Mouse (Mus musculus): ENCODE results near the gene Grm7. TPM values are rescaled to one million over a fixed set of nuclear protein-coding genes. Genes with fewer than 3 reads are reported as not detected.

The Grm7 gene
- total and polyA plus RNA-seq, 2 experiments from 2014 or later: 0.03 TPM; not detected in 1

DNA sequence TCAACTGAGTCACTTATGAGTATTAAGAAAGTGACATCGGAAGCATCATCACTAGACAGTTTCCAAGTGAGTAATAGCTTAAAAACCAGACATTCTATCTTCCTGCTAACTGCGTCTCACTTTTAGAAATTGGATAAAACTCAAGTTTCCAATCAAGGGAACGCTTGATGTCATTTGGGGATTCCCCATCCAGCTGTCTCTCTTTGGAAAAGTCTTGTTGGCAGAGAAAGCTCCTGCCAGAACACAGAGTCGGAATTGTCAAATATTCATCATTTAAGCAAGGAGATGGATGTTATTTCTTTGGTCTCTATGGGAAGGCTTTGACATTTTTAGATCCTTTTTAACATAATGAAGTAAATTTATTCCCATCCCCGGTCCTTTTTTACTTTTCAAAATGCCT, 336.6 kb downstream of the Grm7 start:
- WGBS: 63% methylated on average over 5 of the region's 5 CpGs
- H3K27ac ChIP-seq (ENCODE audit: low read depth): no peak overlapping the region
- TF ChIP-seq CTCF (IDR thresholded peaks at IDR 0.05; ENCODE audit: low read depth): no peak
- TF ChIP-seq EP300 (IDR thresholded peaks at IDR 0.05; ENCODE audit: low read depth): no peak
- H3K9me3 ChIP-seq (replicated peaks; ENCODE audit: control insufficient read depth, low read length): no peaks in the 10 kb centered on the region
- ATAC-seq (ENCODE audit: insufficient read depth, low read depth) (no peak), DNase-seq (ENCODE audit: low spot score) (no peak)
- H3K36me3 ChIP-seq (replicated peaks; ENCODE audit: control insufficient read depth, insufficient read depth, low read length): no peaks in the 10 kb centered on the region
- no peak overlapping the region for H3K4me3 ChIP-seq (ENCODE audit: low read depth, low read length)
- H3K27me3 ChIP-seq (ENCODE audit: control insufficient read depth, insufficient read depth, low read length): no peaks in the 10 kb centered on the region
- H3K9ac ChIP-seq (replicated peaks; ENCODE audit: low read depth, low read length): no peak overlapping the region
- H3K4me1 ChIP-seq (ENCODE audit: control insufficient read depth, insufficient read depth): no peaks in the 10 kb centered on the region
- H3K4me2 ChIP-seq (ENCODE audit: low read depth, low read length): no peak overlapping the region

DNA sequence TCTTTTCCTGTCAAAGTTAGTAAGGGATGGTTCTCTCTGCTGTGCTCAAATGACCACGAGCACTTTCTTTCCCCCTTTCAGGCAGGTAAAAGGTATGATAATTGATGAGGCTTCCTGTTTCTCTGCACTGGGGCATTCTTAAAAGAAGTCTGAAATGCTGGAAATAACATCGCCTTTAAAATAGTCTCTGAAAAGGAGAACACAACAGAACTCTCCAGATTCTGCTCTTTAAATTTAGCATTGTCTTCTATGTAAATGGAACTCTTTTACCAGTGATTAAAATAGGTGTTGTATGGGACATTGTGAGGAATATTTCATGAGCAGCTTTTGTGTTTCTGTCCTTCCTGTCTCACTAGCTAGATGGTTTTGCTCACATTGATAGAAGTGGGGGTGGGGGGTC, 393.7 kb downstream of the Grm7 start:
- Histone ChIP-seq H3K9ac (replicated peaks; ENCODE audit: low read depth, low read length) (no peak overlapping the region), H3K4me3 (ENCODE audit: low read depth, low read length) (no peak overlapping the region), H3K27ac (ENCODE audit: low read depth) (no peak overlapping the region), H3K9me3 (replicated peaks; ENCODE audit: control insufficient read depth, low read length) (no peaks in the 10 kb centered on the region), H3K36me3 (replicated peaks; ENCODE audit: control insufficient read depth, insufficient read depth, low read length) (no peaks in the 10 kb centered on the region), H3K4me2 (ENCODE audit: low read depth, low read length) (no peak overlapping the region), H3K27me3 (ENCODE audit: control insufficient read depth, insufficient read depth, low read length) (no peaks in the 10 kb centered on the region), H3K4me1 (ENCODE audit: control insufficient read depth, insufficient read depth) (no peaks in the 10 kb centered on the region)
- DNase-seq (ENCODE audit: low spot score): no peak
- whole genome bisulfite sequencing: 45% methylated on average over 2 of the region's 2 CpGs
- no peak for ATAC-seq (ENCODE audit: insufficient read depth, low read depth)
- TF ChIP-seq CTCF (IDR thresholded peaks at IDR 0.05; ENCODE audit: low read depth): no peak
- no peak for TF ChIP-seq EP300 (IDR thresholded peaks at IDR 0.05; ENCODE audit: low read depth)

DNA sequence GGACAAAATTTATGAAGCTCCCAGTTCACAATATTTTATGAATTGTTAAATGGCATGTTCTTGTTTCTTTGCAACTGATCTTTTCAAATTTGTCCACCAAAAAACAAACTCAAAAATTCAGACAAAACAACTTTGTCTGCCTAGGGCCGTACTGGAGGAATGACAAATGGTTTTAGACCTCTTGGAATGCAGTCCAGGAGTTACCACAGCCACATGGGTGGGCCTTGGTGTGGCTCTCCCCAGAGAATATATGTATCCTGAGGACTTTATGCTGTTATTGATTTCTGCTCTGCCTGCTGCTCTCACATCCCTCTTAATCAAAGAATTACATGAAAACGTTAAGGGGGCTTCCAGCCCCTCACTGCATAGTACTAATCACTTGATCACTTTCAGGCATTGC, 400.5 kb downstream of the Grm7 start:
- TF ChIP-seq CTCF (IDR thresholded peaks at IDR 0.05; ENCODE audit: low read depth) (no peak), EP300 (IDR thresholded peaks at IDR 0.05; ENCODE audit: low read depth) (no peak)
- Histone ChIP-seq H3K27me3 (ENCODE audit: control insufficient read depth, insufficient read depth, low read length) (no peaks in the 10 kb centered on the region), H3K36me3 (replicated peaks; ENCODE audit: control insufficient read depth, insufficient read depth, low read length) (no peaks in the 10 kb centered on the region), H3K4me3 (ENCODE audit: low read depth, low read length) (no peak overlapping the region), H3K4me2 (ENCODE audit: low read depth, low read length) (no peak overlapping the region), H3K9me3 (replicated peaks; ENCODE audit: control insufficient read depth, low read length) (no peaks in the 10 kb centered on the region), H3K27ac (ENCODE audit: low read depth) (no peak overlapping the region), H3K9ac (replicated peaks; ENCODE audit: low read depth, low read length) (no peak overlapping the region), H3K4me1 (ENCODE audit: control insufficient read depth, insufficient read depth) (no peaks in the 10 kb centered on the region)
- WGBS: 38% methylated on average over 2 of the region's 2 CpGs
- DNase-seq (ENCODE audit: low spot score) (no peak), ATAC-seq (ENCODE audit: insufficient read depth, low read depth) (no peak)

DNA sequence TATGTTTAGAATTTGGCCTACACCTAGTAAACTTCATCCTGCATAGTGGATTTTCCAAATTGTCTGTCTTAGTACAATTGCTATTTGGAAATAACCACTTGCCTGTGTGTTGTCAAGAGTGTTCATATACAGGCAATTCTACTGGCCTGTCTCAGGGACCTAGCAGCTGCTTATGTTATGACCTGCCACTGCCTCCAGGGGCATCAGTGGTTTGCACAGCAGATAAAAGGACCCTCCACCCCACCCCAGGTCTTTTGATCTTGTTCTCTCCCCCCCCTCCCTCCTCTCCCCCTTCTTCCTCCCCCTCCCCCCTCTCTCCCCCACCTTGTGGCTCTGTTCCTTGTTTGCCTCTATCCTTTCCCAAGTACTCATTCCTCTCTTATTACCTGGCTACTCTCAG, 403.9 kb downstream of the Grm7 start:
- no peaks in the 10 kb centered on the region for H3K36me3 ChIP-seq (replicated peaks; ENCODE audit: control insufficient read depth, insufficient read depth, low read length)
- TF ChIP-seq CTCF (IDR thresholded peaks at IDR 0.05; ENCODE audit: low read depth) (no peak), EP300 (IDR thresholded peaks at IDR 0.05; ENCODE audit: low read depth) (no peak)

DNA sequence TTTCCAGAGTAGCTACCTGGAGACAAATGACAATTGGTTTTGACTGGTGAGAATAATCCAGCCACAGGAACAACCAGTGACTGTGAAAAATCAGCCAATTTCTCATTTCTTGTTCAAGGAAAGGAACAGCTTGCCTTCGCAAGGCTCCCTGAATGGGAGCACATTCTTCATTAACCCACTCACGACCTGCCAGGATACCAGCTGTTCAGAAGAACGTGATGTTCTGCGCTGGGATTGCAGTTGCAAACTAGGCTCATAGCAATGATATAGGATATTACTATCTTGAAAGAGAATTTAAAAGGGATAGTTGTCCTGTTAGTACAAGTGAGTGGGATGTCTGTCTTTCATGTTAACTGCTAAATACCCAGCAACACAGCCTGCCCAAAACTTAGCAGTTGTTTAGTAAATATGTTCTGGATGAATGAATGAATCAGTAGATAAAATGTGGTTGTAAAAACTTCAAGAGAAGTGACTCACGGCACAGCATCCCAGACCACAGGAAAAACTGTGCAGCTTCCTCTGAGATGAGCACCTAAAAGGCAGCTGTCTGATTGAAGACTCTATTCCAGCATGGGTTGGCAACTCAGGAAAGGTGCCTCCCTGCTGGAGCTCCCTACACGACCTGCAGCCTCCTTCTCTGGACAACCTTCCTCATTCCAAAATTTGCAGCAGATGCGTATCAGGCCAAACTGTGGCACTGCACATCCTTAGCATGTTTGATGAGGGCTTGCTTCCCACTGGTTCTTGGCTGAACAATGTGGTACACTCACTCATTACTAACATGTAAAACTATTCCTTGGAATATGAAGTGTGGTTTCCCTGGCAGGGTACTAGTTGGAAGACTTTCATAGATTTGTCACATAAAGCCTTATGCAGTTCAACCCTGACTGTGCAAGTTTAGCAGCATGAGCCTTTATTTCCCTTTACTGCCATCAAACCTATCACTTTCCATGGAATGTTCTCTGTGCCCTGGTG, 408.9 kb downstream of the Grm7 start:
- no peak overlapping the region for H3K9ac ChIP-seq (replicated peaks; ENCODE audit: low read depth, low read length)
- DNase-seq (ENCODE audit: low spot score): no peak

More for the DNA sequence above, 403.9 kb downstream of the Grm7 start:
- no peak for DNase-seq (ENCODE audit: low spot score)
- Histone ChIP-seq H3K9ac (replicated peaks; ENCODE audit: low read depth, low read length) (no peak overlapping the region), H3K27me3 (ENCODE audit: control insufficient read depth, insufficient read depth, low read length) (no peaks in the 10 kb centered on the region), H3K9me3 (replicated peaks; ENCODE audit: control insufficient read depth, low read length) (no peaks in the 10 kb centered on the region), H3K4me3 (ENCODE audit: low read depth, low read length) (no peak overlapping the region), H3K27ac (ENCODE audit: low read depth) (no peak overlapping the region), H3K4me2 (ENCODE audit: low read depth, low read length) (no peak overlapping the region), H3K4me1 (ENCODE audit: control insufficient read depth, insufficient read depth) (no peaks in the 10 kb centered on the region)
- no peak for ATAC-seq (ENCODE audit: insufficient read depth, low read depth)

More for the DNA sequence above, 408.9 kb downstream of the Grm7 start:
- no peaks in the 10 kb centered on the region for H3K9me3 ChIP-seq (replicated peaks; ENCODE audit: control insufficient read depth, low read length)
- no peak for TF ChIP-seq CTCF (IDR thresholded peaks at IDR 0.05; ENCODE audit: low read depth)
- no peak for TF ChIP-seq EP300 (IDR thresholded peaks at IDR 0.05; ENCODE audit: low read depth)
- ATAC-seq (ENCODE audit: insufficient read depth, low read depth): no peak
- no peak overlapping the region for H3K4me3 ChIP-seq (ENCODE audit: low read depth, low read length)
- H3K4me1 ChIP-seq (ENCODE audit: control insufficient read depth, insufficient read depth): no peaks in the 10 kb centered on the region
- H3K36me3 ChIP-seq (replicated peaks; ENCODE audit: control insufficient read depth, insufficient read depth, low read length): no peaks in the 10 kb centered on the region
- no peak overlapping the region for H3K4me2 ChIP-seq (ENCODE audit: low read depth, low read length)
- H3K27me3 ChIP-seq (ENCODE audit: control insufficient read depth, insufficient read depth, low read length): no peaks in the 10 kb centered on the region
- 64% methylated on average over 7 of the region's 7 CpGs for WGBS
- H3K27ac ChIP-seq (ENCODE audit: low read depth): no peak overlapping the region
